Mouse (Mus musculus): Measurements from ENCODE around the gene Il23a.
A peak's percentile ranks its signal among the peaks of the same experiment; 100 is the strongest.
"Not testable (repeated sequence)": the region's sequence is repeated elsewhere in the genome, so short reads cannot be mapped to it uniquely, and the experiment has no call there.

Il23a gene

DNA sequence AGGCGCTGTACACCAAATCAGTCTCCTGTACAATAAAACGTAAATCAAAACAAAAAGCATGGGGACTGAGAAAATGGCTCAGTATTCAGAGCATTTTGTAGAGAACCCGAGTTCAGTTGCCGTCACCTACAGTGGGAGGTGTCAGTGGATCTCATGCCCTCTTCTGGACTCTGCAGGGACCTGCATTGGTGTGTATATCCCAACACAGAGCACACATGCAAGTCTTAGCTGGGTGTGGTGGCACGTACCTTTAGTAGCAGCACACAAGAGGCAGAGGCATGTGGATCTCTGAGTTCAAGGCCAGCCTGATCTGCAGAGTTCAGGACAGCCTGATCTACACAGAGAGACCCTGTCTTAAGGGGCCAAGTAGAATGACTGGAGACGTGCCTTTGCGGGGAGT is 11.1 kb upstream of the Il23a start:
- DNase-seq (ENCODE audit: low read depth, low spot score) = peak; percentile 52

DNA sequence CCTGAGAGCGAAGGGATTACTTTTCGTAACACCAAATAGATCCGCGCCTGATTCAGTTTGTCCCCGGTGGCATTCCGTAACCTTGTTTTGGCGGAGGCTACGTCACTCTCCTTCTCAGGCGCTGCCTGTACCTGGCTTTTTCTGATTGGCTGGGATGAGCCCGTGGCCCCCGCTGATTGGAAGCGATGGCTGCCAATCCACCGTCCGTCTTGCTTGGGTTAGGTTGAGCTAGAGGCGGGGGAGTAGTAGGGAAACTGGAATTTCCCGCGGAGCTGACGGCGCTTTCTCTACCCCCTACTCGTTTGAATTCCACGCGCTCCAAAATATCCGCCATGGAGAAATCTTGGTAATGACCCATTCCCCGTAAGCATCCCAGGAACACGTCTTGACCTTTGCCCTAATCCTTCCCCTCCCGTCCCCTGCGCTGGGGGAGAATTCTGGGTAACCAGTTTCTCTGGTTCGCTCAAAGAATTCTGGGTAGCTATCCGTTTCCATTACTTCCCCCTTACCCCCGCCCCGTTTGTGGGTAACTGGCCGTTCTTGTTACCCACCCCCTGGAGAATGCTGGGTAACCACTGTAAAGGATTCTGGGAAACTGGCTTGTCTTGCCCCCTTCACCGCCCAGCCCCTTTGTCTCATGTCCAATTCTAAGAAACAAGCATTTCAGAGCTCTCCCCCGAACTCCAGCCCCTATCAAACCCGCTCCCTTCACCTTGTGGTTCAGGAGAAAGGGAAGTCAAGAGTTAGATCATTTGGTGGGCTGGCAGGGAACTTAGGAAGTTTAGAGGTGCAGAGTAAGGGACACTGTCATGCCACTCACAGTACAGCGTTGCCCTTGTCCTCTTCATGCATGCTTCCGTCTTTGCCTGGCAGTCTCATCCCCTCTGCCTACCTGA is 4.8 kb upstream of the Il23a start, which contains the start of gene Pan2:
Pan2 (plus strand) TSS at position 210 of the 896 bp plus-strand sequence.
- DNase-seq (ENCODE audit: low read depth, low spot score) = peak; percentile 100

DNA sequence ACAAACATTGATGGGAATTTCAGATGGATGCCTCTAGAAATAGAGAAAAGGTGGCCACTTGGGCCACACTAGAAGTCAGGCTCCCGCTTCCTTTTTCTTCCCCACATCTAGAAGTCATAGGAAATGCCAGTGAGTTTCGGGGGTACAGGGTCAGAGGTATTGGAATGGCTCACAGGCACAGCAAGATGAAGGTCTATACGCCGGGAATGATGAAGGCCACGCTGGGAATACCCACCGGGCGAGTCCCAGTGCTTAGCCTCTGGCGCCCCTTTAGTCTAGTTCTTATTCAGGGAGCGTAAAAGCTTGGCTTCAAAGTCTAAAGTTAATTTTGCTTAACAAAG is 4.2 kb upstream of the Il23a start:
- DNase-seq (ENCODE audit: low read depth, low spot score) = no peak

- DNase-seq (ENCODE audit: low read depth, low spot score) = no peak
These were observed 3.8 kb upstream of the Il23a start for GRCm38 (mm10) chr10:128302357-128302756.

GRCm38 (mm10) chr10:128298243-128298642 is 309 bp downstream of the Il23a start:
- no peak for DNase-seq (ENCODE audit: low read depth, low spot score)

- no peak for DNase-seq (ENCODE audit: low read depth, low spot score)
These were observed 930 bp downstream of the Il23a start for GRCm38 (mm10) chr10:128297622-128298021.

GRCm38 (mm10) chr10:128297221-128297620 is 1.3 kb downstream of the Il23a start:
- DNase-seq (ENCODE audit: low read depth, low spot score) = no peak

DNA sequence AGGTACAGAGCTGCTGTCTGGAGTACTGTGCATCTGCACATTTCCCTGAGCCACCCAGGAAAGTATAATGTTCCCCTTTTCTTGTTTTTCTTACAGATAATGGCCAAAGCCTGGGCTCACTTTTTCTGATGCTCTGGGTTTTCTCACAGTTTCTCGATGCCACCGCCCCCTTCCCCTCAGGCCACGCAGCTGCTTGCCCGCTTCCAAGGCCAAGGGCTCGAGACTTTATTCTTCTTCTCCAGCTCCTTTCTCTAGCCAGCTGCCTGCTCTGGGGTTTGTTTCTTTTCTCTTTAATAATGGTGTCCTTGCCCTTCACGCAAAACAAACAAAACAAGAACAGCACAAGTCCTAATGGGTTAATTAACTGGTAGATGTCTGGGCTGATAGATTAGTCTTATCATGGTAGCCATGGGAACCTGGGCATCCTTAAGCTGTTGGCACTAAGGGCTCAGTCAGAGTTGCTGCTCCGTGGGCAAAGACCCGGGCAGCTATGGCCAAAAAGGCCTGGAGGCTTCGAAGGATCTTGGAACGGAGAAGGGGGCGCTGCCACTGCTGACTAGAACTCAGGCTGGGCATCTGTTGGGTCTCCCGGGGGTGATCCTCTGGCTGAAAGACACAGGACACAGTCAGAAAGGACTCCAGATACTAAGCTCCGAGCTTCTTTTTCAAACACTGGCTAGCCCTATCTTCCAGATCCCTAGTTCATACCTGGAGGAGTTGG is 2.0 kb downstream of the Il23a start:
- no peak for DNase-seq (ENCODE audit: low read depth, low spot score)

DNA sequence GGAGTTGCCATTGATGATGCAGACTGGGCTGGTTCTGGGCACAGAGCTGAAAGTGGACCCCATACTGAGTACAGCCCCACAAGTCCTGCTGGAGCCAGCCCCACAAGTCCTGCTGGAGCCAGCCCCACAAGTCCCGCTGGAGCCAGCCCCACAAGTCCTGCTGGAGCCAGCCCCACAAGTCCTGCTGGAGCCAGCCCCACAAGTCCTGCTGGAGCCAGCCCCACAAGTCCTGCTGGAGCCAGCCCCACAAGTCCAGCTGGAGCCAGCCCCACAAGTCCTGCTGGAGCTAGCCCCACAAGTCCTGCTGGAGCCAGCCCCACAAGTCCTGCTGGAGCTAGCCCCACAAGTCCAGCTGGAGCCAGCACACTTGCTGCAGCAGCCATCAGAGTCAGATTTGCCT is 8.0 kb downstream of the Il23a start:
- not testable (repeated sequence) for DNase-seq (ENCODE audit: low read depth, low spot score)

- peak; percentile 91 for DNase-seq (ENCODE audit: low read depth, low spot score)
These were observed 14.7 kb downstream of the Il23a start for GRCm38 (mm10) chr10:128283604-128284579.

GRCm38 (mm10) chr10:128282886-128283450 is 15.6 kb downstream of the Il23a start:
- DNase-seq (ENCODE audit: low read depth, low spot score) = no peak

- peak; percentile 32 for DNase-seq (ENCODE audit: low read depth, low spot score)
These were observed 16.9 kb downstream of the Il23a start for GRCm38 (mm10) chr10:128281682-128282081.

GRCm38 (mm10) chr10:128280943-128281342 is 17.6 kb downstream of the Il23a start:
- no peak for DNase-seq (ENCODE audit: low read depth, low spot score)

GRCm38 (mm10) chr10:128278158-128278557 is 20.4 kb downstream of the Il23a start:
- DNase-seq (ENCODE audit: low read depth, low spot score) = no peak

- not testable (repeated sequence) for DNase-seq (ENCODE audit: low read depth, low spot score)
These were observed 23.2 kb downstream of the Il23a start for GRCm38 (mm10) chr10:128275374-128275773.

- DNase-seq (ENCODE audit: low read depth, low spot score) = not testable (repeated sequence)
These were observed 25.6 kb downstream of the Il23a start for GRCm38 (mm10) chr10:128272819-128273439.

DNA sequence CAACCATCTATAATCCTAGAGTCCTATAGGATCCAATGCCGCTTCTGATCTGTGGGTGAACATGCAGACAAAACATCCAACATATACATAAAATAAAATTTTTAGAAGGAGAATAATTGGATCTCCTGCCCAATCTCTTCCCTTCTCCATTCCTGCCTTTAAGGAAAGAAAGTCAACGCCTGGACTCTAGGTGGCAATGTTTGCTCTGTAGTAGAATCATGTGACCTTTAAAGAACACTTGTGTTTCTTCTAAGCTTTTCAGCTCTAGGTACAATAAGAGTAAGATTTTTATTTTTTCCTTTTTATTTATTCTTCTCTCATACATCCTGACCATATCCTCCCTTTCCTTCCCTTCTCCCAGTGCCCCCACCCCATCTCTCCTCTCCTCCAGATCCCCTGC is 26.7 kb downstream of the Il23a start:
- DNase-seq (ENCODE audit: low read depth, low spot score) = no peak

DNA sequence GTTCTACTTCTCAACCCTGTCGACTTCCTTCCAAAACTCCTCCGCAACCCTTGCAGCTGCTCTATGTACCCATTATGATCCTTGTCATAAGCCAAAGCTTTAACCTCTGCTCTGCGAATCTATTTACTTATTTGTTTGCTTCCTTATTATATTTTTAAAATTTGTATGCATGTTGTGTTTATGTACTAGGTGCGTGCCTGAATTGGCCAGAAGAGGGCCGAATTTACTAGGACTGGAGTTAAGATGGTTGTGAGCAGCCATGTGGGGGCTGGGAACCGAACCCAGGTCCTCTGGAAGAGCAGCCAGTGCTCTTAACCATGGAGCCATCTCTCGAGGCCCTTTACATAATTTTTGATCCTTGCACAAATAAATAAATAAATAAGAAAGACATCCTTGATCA is 27.7 kb downstream of the Il23a start:
- DNase-seq (ENCODE audit: low read depth, low spot score) = peak; percentile 70

GRCm38 (mm10) chr10:128270287-128270841 is 28.2 kb downstream of the Il23a start, which contains the start of gene Stat2:
Gene Stat2, plus strand, starts transcription at chr10:128270559.
- peak; percentile 99 for DNase-seq (ENCODE audit: low read depth, low spot score)

- DNase-seq (ENCODE audit: low read depth, low spot score) = no peak
These were observed 29.2 kb downstream of the Il23a start for GRCm38 (mm10) chr10:128269206-128269910.

All from R1 (cell line).